Mouse (Mus musculus): ENCODE data around the gene Kdm3a.

The Kdm3a gene

GRCm38 (mm10) chr6:71569025-71569424, 63.8 kb downstream of the Kdm3a start:
- no peak for DNase-seq

GRCm38 (mm10) chr6:71568616-71569015, 64.2 kb downstream of the Kdm3a start:
- DNase-seq = no peak

GRCm38 (mm10) chr6:71556826-71557225, 76.0 kb downstream of the Kdm3a start:
- DNase-seq = no peak

- DNase-seq = no peak
Observed at GRCm38 (mm10) chr6:71555507-71555951, 77.3 kb downstream of the Kdm3a start.

GRCm38 (mm10) chr6:71543686-71544499, 88.9 kb downstream of the Kdm3a start, which contains the start of gene Chmp3:
Gene Chmp3, plus strand, starts transcription at chr6:71543797.
- peak; percentile 97 for DNase-seq

All from right cerebral cortex, postnatal 25 days (tissue).